Mouse (Mus musculus) neural tube, embryonic 15.5 days (tissue): ENCODE data around the gene Usf1. TPM values are rescaled to one million over a fixed set of nuclear protein-coding genes. Genes with fewer than 3 reads are reported as not detected.
A peak's percentile ranks its signal among the peaks of the same experiment; 100 is the strongest.

Experiments
- ATAC-seq: fragments of 200-750 bp; cut with Nextera tagmentation; 2 replicates; pipeline ENCODE4 v1.8.0; 2017; ENCODE audit warnings: mild to moderate bottlenecking, moderate TSS enrichment, moderate library complexity; ENCODE audit not compliant: low FRiP score
- H3K27ac ChIP-seq: fragments of 300-500 bp; sonication (generic); replicated peaks from 2 replicates; pipeline ENCODE4 v1.5.1; 2015; ENCODE audit warnings: mild to moderate bottlenecking, inconsistent platforms
- H3K27me3 ChIP-seq: fragments of 300-500 bp; sonication (generic); replicated peaks from 2 replicates; pipeline ENCODE4 v1.6.1; 2015; ENCODE audit warnings: inconsistent platforms
- H3K36me3 ChIP-seq: fragments of 300-500 bp; sonication (generic); 2 replicates; pipeline ENCODE4 v1.6.1; 2015; ENCODE audit warnings: inconsistent platforms
- H3K4me1 ChIP-seq: fragments of 300-500 bp; sonication (generic); 2 replicates; pipeline ENCODE4 v1.6.1; 2015; ENCODE audit warnings: inconsistent platforms
- H3K4me2 ChIP-seq: fragments of 300-500 bp; sonication (generic); 2 replicates; pipeline ENCODE4 v1.6.1; 2015; ENCODE audit warnings: inconsistent platforms, mild to moderate bottlenecking, moderate library complexity
- H3K4me3 ChIP-seq: fragments of 300-500 bp; sonication (generic); replicated peaks from 2 replicates; pipeline ENCODE4 v1.5.1; 2015; ENCODE audit warnings: mild to moderate bottlenecking, inconsistent platforms
- H3K9ac ChIP-seq: fragments of 300-500 bp; sonication (generic); replicated peaks from 2 replicates; pipeline ENCODE4 v1.6.1; 2015; ENCODE audit warnings: mild to moderate bottlenecking, inconsistent platforms
- H3K9me3 ChIP-seq: fragments of 300-500 bp; sonication (generic); replicated peaks from 2 replicates; pipeline ENCODE4 v1.6.1; 2016; ENCODE audit warnings: inconsistent platforms
- WGBS: fragments of 180-500 bp; shearing (Covaris S2); methylation state at CpG from one replicate; pipeline ENCODE4 v1.1.7; 2015; ENCODE audit warnings: mixed read lengths; 5-methylcytosine and 5-hydroxymethylcytosine counted together
- polyA plus RNA-seq: library from polyadenylated mRNA; unstranded; fragments of >200 nt; fragmentation: Nextera tagmentation; extraction: Ambion mirVana; gene quantifications from 2 replicates; pipeline ENCODE4 v1.2.1, GENCODE M21; 2015

The Usf1 gene
- 131 and 149 TPM in 2 replicates for polyA plus RNA-seq

DNA sequence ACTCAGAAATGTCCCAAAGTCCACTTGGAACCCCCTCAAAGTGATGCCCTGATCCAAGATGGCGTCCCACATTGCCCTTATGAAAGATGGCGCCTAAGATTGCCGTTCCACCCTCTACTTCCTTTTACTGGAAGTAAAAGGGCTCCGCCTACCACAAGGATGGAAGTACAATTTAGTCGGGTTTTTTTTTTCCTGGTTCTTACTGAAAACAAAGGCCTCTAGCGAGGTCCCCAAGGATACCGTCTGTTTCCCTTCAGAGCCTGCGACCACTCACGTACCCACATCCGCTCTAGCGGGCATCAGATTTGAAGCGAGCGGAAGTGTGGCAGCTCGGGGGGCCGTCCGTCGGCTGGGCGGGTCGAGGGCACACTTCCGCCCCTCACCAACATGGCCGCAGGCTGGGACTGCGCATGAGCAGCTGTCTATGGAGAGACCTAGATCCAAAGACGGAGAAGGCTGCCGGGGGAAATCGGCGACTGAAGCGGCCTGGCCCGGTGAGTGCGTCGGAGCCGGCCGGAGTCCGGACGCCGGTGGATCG lies at the start of gene Usf1:
Usf1 (plus strand) TSS at position 367 of the 538 bp plus-strand sequence.
- peak within 1 kb of the TSS; percentile 62 for H3K4me2 ChIP-seq
- peaks cover 21% of the 10 kb centered on the region for H3K4me1 ChIP-seq
- peak; percentile 98 for ATAC-seq
- H3K36me3 ChIP-seq = peaks cover 10% of the 10 kb centered on the region
- H3K4me3 ChIP-seq = peak within 1 kb of the TSS; percentile 74
- H3K27ac ChIP-seq = peak within 1 kb of the TSS; percentile 95
- H3K27me3 ChIP-seq = peaks cover 23% of the 10 kb centered on the region
- H3K9ac ChIP-seq = peak within 1 kb of the TSS; percentile 85
- under 1% methylated on average over 36 of the region's 36 CpGs for WGBS
- no peaks in the 10 kb centered on the region for H3K9me3 ChIP-seq

DNA sequence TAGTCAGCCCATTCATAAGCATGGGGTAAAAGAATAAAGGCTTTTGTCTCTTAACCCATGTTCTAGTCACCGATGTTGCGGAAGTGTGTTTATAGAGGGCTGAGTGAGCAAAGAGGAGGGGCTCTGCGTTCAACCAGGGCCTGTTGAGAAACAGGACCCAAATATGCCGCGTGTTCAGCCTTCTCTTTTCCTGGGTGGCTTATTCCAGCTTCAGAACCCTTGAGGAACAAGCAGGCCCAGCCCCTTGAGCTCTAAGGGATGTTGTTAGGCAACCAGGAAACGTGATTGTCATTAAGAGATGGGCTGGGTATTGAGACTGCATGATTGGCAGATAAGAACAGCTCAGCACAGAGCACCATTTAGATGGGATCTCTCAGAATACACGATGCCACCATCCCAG lies 45.2 kb upstream of the Usf1 start:
- ATAC-seq = no peak
- H3K4me2 ChIP-seq = no peak overlapping the region

DNA sequence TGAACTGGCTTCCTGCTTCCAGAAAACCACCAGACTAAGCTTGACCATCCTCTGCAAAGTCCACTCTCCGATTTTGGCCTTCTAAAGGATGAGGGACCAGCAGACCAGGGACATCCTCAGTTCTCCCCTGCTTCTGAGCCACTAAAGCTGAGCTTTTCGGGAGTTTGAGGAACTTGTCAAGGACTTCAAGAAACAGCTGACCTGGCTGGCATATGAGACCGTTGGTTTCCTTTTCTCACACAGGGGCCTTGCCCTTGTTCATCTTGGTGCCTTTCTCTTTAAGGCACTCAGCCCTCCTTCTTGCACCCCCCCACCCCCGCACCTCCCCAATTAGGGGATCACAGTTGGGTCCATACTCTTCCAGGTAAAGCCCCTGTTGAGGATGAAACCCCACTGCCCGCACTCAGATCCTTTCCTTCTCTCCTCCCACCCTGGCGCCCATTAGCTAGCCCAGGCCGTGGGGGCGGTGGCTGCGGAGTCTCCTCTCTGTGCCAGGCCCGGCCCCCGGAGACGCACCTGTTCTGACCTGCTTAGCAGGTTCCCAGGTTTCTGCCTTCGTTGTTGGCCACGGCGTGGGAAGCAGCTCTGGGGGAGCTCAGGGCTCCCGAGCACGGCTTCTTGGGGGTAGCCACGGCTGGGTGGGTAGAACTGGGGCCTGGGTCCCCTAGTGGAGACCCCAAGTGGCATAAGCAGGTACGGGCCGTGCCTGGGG lies 41.1 kb upstream of the Usf1 start, which contains the start of gene Nectin4:
Nectin4 (plus strand) TSS at position 255 of the 712 bp plus-strand sequence.
- Histone ChIP-seq H3K4me3 (no peak within 1 kb of the TSS), H3K27me3 (peaks cover 3% of the 10 kb centered on the region; the same call in 1 of the 2 replicates), H3K9me3 (no peaks in the 10 kb centered on the region), H3K9ac (no peak within 1 kb of the TSS), H3K27ac (no peak within 1 kb of the TSS), H3K4me1 (no peaks in the 10 kb centered on the region), H3K4me2 (no peak within 1 kb of the TSS), H3K36me3 (no peaks in the 10 kb centered on the region)
- ATAC-seq = no peak
- 45% methylated on average over 20 of the region's 20 CpGs for WGBS

More for the DNA sequence above, 45.2 kb upstream of the Usf1 start:
- Histone ChIP-seq H3K27ac (no peak overlapping the region), H3K27me3 (peaks cover 3% of the 10 kb centered on the region; the same call in 1 of the 2 replicates), H3K9ac (no peak overlapping the region), H3K4me3 (no peak overlapping the region), H3K9me3 (no peaks in the 10 kb centered on the region), H3K4me1 (peaks cover 8% of the 10 kb centered on the region), H3K36me3 (no peaks in the 10 kb centered on the region)
- 66% methylated on average over 7 of the region's 7 CpGs for WGBS

DNA sequence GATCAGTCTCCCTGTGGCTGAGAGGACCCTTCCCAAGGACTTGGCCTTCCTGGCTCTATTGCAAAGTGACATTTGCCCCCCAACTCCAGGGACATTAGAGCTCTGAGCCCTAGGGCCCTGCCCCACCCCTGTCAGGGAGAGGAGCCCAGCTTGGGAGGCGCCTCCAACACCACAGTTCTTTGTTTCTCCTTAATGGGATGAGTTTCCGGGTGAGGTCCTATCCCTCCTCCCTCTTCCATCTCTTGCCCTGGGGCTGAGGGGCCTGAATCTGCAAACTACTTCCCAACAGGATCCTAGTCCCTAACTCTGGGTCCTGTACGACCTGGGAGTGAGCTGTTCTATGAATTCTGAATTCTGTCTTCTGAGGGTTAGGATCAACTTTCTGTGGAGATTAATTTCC lies 38.2 kb upstream of the Usf1 start:
- no peak overlapping the region for H3K4me2 ChIP-seq
- WGBS = 66% methylated on average over 3 of the region's 3 CpGs
- H3K9me3 ChIP-seq = no peaks in the 10 kb centered on the region
- H3K4me3 ChIP-seq = no peak overlapping the region
- H3K27ac ChIP-seq = no peak overlapping the region
- no peak overlapping the region for H3K9ac ChIP-seq
- H3K27me3 ChIP-seq = peaks cover 3% of the 10 kb centered on the region; the same call in 1 of the 2 replicates
- no peaks in the 10 kb centered on the region for H3K36me3 ChIP-seq
- no peaks in the 10 kb centered on the region for H3K4me1 ChIP-seq
- ATAC-seq = no peak

DNA sequence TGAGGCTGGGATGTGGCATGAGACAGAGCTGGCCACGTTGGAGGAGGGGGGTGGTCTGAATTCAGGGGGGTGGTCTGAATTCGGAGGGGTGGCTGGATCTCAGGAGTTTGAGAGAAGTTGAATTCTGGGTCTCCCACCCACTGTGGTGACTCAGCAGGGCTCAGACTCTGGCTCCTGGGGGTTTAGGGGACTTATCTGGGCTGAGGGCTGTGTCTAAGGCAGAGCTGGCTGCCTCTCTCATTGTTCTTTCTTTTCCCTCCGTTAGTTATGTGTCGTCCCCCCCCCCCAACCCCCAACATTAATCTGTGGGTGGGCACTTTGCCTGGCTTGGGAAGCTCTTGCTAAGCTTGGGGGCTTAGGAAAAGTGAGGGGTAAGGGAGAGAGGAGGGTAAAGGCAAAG lies 37.2 kb upstream of the Usf1 start:
- ATAC-seq = no peak; the same call in 1 of the 2 replicates
- H3K27ac ChIP-seq = no peak overlapping the region
- peaks cover 3% of the 10 kb centered on the region; the same call in 1 of the 2 replicates for H3K27me3 ChIP-seq
- H3K4me3 ChIP-seq = no peak overlapping the region
- WGBS = 3% methylated on average over 4 of the region's 4 CpGs
- no peak overlapping the region for H3K9ac ChIP-seq
- no peaks in the 10 kb centered on the region for H3K4me1 ChIP-seq
- no peaks in the 10 kb centered on the region for H3K36me3 ChIP-seq
- no peaks in the 10 kb centered on the region for H3K9me3 ChIP-seq
- H3K4me2 ChIP-seq = no peak overlapping the region

DNA sequence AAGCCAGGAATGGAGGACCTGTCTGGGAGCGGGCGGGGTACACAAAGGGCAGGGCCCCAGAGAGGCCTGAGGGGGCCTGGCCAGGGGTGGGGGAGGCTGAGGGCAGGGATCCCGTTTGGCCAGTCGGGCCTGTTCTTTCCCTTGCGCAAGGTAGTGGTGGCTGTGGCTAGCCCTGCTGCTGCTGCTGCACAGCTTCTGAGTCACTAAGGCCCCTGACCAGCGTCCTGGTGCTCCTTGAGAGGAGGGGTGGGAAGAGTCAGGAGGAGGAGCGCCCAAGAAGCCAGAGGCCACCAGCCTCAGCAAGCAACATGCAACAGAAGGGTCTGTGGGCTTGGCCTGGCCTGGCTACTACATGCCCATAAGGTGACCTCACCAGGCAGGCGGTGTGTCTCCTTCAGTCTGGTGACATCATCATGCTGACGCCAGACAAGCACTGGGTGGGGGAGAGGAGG lies 35.4 kb upstream of the Usf1 start:
- WGBS = 50% methylated on average over 9 of the region's 9 CpGs
- Histone ChIP-seq H3K4me1 (peaks cover 10% of the 10 kb centered on the region), H3K27me3 (no peaks in the 10 kb centered on the region), H3K27ac (no peak overlapping the region), H3K4me3 (no peak overlapping the region), H3K36me3 (no peaks in the 10 kb centered on the region), H3K9ac (no peak overlapping the region), H3K9me3 (no peaks in the 10 kb centered on the region), H3K4me2 (no peak overlapping the region)
- no peak for ATAC-seq

DNA sequence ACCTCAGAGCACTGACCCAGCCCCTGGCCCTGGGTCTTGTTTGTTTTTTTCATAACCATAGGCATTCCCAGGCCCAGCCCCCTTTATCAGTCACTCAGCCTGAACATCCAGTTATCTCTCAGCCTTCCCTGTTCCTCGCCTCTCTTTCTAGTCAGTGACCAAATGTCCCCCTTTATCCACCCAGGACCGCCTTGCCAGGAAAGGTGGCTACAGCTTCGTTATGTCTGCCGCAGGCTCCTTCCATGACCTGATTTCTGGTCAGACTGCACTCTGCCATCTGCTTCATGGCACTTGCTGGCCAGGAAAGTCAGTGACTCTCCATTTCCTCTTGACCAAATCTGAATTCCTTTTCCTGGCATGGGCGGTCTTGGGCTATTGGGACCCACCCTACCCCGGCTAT lies 32.8 kb upstream of the Usf1 start:
- WGBS = 92% methylated on average over 6 of the region's 6 CpGs
- no peak for ATAC-seq
- H3K27ac ChIP-seq = no peak overlapping the region
- no peak overlapping the region for H3K9ac ChIP-seq
- H3K4me1 ChIP-seq = peaks cover 13% of the 10 kb centered on the region
- H3K9me3 ChIP-seq = no peaks in the 10 kb centered on the region
- no peak overlapping the region for H3K4me2 ChIP-seq
- H3K36me3 ChIP-seq = no peaks in the 10 kb centered on the region
- 0 out of 2 replicates have a peak, but pooled peaks cover 3% of the 10 kb centered on the region for H3K27me3 ChIP-seq
- no peak overlapping the region for H3K4me3 ChIP-seq

DNA sequence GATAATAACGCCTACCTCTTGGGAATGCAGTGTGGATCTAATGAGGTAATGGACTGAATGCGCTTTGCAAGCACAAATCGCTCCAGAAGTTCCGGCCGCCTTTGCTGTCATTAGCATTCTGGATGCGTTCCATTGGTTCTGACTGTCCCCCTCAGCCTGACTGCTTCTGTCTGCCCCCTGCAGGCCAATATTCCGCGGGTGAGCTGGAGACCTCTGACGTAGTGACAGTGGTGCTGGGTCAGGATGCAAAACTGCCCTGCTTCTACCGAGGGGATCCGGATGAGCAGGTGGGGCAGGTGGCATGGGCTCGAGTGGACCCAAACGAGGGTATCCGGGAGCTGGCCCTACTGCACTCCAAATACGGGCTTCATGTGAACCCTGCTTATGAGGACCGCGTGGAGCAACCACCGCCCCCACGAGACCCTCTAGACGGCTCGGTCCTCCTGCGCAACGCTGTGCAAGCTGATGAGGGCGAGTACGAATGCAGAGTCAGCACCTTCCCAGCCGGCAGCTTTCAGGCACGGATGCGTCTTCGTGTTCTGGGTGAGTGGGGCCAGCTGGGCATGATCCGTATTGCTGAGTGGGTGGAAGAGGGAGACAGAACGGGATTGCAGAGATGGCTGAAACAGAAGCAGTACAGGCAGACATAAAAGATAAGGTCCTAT lies 31.0 kb upstream of the Usf1 start:
- ATAC-seq = peak; percentile 78
- H3K36me3 ChIP-seq = no peaks in the 10 kb centered on the region
- H3K4me1 ChIP-seq = peaks cover 13% of the 10 kb centered on the region
- H3K27ac ChIP-seq = peak overlapping the region; percentile 45; the same call in 1 of the 2 replicates
- H3K4me3 ChIP-seq = peak overlapping the region; percentile 39
- 0 out of 2 replicates have a peak, but pooled peaks cover 3% of the 10 kb centered on the region for H3K27me3 ChIP-seq
- H3K9me3 ChIP-seq = no peaks in the 10 kb centered on the region
- WGBS = 3% methylated on average over 31 of the region's 31 CpGs
- H3K9ac ChIP-seq = peak overlapping the region; percentile 45
- H3K4me2 ChIP-seq = peak overlapping the region; percentile 62

DNA sequence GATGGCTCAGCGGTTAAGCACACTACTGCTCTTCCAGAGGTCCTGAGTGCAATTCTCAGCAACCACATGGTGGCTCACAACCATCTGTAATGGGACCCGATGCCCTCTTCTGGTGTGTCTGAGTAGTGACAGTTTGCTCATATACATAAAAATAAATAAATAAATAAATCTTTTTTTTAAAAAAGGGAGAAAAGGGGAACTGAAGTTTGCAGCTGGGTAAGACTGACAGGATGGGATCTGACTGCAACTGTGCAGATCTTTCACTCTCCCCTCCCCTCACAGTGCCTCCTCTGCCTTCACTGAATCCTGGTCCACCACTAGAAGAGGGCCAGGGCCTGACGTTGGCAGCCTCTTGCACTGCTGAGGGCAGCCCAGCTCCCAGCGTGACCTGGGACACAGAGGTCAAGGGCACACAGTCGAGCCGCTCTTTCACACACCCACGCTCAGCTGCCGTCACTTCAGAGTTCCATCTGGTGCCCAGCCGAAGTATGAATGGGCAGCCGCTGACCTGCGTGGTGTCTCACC lies 29.0 kb upstream of the Usf1 start:
- 79% methylated on average over 11 of the region's 11 CpGs for WGBS

DNA sequence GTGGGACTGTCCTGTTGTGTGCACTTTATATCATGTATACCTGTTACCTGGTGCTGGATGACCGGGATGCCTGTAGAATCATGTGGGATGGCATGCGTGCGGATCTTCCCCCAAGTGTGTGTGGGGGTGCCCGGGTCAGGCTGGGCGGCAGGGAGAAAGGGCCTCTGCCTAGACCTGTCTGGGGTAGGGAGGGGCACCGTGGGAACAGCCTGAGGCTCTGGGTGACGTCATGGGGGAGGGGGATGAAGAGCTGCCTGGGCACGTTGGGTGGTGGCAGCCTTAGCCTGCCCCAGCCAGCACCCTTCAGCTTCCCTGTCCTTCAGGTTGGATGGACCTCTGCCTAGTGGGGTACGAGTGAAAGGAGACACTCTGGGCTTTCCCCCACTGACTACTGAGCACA lies 26.8 kb upstream of the Usf1 start:
- H3K27me3 ChIP-seq = 0 out of 2 replicates have a peak, but pooled peaks cover 3% of the 10 kb centered on the region
- no peak overlapping the region for H3K4me2 ChIP-seq
- no peak overlapping the region for H3K27ac ChIP-seq
- H3K9me3 ChIP-seq = no peaks in the 10 kb centered on the region
- 79% methylated on average over 9 of the region's 9 CpGs for WGBS
- peaks cover 13% of the 10 kb centered on the region for H3K4me1 ChIP-seq
- H3K4me3 ChIP-seq = no peak overlapping the region
- no peaks in the 10 kb centered on the region for H3K36me3 ChIP-seq
- ATAC-seq = no peak
- H3K9ac ChIP-seq = no peak overlapping the region

More for the DNA sequence above, 29.0 kb upstream of the Usf1 start:
- no peak for ATAC-seq
- H3K36me3 ChIP-seq = no peaks in the 10 kb centered on the region
- H3K4me3 ChIP-seq = no peak overlapping the region
- no peak overlapping the region for H3K27ac ChIP-seq
- peaks cover 13% of the 10 kb centered on the region for H3K4me1 ChIP-seq
- H3K4me2 ChIP-seq = no peak overlapping the region
- H3K9ac ChIP-seq = no peak overlapping the region
- 0 out of 2 replicates have a peak, but pooled peaks cover 3% of the 10 kb centered on the region for H3K27me3 ChIP-seq
- no peaks in the 10 kb centered on the region for H3K9me3 ChIP-seq

DNA sequence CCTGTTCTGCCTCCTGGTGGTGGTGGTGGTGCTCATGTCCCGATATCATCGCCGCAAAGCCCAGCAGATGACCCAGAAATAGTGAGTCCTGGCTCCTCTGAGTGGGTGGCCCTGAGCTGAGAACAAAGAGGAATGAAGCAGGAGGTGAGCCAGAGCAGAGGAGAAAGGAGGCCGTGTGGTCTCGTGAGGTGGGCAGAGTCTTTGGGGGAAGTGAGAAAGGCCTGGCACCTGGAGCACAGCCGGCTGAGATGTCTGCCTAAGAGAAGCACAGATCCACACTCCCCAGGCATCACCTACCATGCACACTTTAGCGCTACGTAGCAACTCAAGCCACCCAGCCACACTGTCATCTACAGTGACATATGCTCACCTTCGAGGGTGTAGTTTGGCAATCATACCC lies 25.9 kb upstream of the Usf1 start:
- WGBS = 74% methylated on average over 9 of the region's 9 CpGs
- H3K27me3 ChIP-seq = 0 out of 2 replicates have a peak, but pooled peaks cover 3% of the 10 kb centered on the region
- no peak for ATAC-seq

More for the DNA sequence above, 25.9 kb upstream of the Usf1 start:
- no peak overlapping the region for H3K9ac ChIP-seq
- peaks cover 6% of the 10 kb centered on the region for H3K4me1 ChIP-seq
- no peaks in the 10 kb centered on the region for H3K36me3 ChIP-seq
- no peak overlapping the region for H3K4me3 ChIP-seq
- no peak overlapping the region for H3K4me2 ChIP-seq
- no peaks in the 10 kb centered on the region for H3K9me3 ChIP-seq
- H3K27ac ChIP-seq = no peak overlapping the region
